Mouse (Mus musculus): Measurements from ENCODE around the gene Plekha1.
A peak's percentile ranks its signal among the peaks of the same experiment; 100 is the strongest.

The Plekha1 gene

GRCm38 (mm10) chr7:130922981-130923731 is 57.6 kb downstream of the Plekha1 start:
- DNase-seq = no peak

- DNase-seq = no peak
Measured at GRCm38 (mm10) chr7:130930401-130930800, 64.8 kb downstream of the Plekha1 start.

- no peak for DNase-seq
Measured at GRCm38 (mm10) chr7:130932921-130933320, 67.4 kb downstream of the Plekha1 start.

DNA sequence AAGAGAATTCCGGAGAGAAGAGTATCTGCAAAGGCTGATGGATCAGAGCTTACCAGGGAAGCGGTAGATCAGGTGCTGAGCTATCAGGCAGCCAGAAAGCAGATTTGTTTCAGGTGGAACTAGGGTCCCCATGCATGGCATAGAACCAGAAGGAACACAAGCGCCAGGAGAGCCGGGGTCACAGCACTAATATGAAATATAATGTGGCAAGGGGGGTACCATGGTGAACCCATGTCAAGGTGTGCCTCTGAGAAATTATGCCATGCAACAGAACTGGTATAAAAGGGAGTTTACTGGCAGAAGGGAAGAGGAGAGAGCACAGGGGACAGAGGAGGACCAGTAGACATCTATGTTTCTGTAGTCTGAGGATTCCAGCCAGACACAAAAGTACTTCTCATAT is 69.1 kb downstream of the Plekha1 start:
- no peak for DNase-seq

DNA sequence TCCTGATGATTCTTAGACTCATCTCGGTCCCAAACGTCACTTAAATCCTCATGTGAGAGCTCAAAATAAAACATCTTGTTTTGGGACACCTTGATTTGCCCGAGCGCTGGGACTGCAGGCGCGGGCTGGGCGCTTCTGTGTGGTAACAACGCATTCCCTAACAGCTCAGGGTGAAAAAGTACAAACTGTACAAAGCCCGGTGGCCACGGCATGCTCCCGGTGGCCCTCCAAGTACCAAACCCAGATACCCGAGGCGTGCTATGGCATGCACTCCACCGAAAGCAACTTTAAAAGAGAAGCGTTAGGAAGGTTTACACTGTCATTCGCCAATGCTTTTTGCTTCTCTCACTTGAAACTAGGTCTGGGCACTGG is 69.9 kb downstream of the Plekha1 start:
- no peak for DNase-seq

DNA sequence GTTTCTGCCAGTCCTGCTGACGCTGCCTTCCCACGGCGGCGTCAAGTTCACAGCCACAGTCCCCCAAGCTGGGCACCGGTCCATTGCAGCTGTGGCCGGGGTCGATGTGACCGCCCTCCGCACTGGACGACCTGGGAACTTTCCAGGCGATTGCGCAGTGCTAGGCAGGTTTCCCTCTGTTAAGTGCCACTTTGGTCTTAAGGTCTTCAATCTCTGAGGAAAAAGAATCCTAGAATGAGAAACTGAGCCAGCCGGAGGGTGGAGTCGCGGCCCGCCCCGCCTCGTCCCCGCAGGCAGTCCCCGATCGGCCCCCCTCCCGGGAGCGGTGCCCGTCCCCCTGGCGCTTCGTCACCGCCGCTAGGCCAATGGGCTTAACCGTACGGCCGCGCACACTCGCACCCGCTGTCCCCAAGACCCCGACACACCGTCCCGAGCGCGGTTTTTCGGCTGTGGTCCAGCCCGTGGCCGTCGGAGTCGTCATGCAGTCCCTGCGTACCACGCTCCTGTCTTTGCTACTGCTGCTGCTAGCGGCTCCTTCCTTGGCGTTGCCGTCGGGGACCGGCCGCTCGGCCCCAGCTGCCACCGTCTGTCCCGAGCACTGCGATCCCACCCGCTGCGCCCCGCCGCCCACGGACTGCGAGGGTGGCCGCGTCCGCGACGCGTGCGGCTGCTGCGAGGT is 70.4 kb downstream of the Plekha1 start, which contains the start of gene Htra1:
Gene Htra1, plus strand, starts transcription at position 319 of the 679 bp plus-strand sequence.
- peak; percentile 69 for DNase-seq

DNA sequence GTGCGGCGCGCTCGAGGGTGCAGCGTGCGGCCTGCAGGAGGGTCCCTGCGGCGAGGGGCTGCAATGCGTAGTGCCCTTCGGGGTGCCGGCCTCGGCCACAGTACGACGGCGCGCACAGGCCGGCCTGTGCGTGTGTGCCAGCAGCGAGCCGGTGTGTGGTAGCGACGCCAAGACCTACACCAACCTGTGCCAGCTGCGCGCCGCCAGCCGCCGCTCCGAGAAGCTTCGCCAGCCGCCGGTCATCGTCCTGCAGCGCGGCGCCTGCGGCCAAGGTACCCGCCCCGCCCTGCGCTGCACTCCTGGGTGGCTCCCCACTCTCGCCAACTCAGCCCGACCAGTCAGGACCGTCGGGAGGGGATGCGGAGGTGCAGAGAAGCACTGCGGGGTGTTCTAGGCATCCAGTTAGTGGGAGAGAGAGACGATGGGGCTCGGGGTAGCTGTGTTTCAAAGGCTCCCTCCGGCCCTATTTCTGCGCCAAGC is 71.0 kb downstream of the Plekha1 start:
- no peak for DNase-seq

- DNase-seq = no peak
Measured at GRCm38 (mm10) chr7:130937266-130937841, 71.8 kb downstream of the Plekha1 start.

GRCm38 (mm10) chr7:130938005-130938404 is 72.4 kb downstream of the Plekha1 start:
- DNase-seq = no peak

GRCm38 (mm10) chr7:130938896-130939295 is 73.3 kb downstream of the Plekha1 start:
- DNase-seq = no peak

- DNase-seq = no peak
Measured at GRCm38 (mm10) chr7:130940733-130941132, 75.2 kb downstream of the Plekha1 start.

- DNase-seq = no peak
Measured at GRCm38 (mm10) chr7:130943280-130943895, 77.8 kb downstream of the Plekha1 start.

DNA sequence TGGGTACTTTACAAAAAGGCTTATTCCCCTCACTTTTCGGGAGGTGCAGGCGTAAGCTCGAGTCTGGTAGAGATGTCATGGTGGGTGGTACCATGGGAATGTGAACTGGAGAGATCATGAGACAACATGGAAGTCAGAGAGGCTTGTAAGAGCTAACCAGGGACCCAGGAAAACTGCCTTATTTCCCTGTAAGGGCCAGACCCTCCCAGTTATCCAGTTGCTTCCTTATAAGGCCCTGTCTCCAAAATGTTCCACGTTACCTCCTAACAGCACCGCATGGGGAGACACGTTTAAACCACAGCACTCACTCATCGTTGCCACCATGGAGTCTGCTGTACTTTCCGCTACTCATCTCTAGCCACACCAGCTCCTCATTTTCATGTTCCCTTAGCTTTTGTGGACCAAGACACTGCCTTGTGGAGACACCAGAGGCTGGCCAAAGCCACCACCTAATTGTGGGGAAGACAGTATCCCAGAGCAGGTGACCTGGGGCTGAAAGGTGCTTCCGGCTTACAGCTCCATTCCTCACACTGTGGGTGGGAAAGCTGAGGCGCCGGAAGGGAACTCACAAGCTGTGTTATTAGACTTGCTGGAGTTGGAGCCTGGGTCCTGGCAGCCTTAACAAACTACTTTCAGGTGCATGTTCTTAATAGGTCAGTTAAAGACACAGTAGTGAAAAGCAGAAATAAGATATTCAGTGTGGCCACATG is 79.4 kb downstream of the Plekha1 start:
- DNase-seq = no peak

- no peak for DNase-seq
Measured at GRCm38 (mm10) chr7:130945730-130946129, 80.2 kb downstream of the Plekha1 start.

GRCm38 (mm10) chr7:130946303-130946702 is 80.7 kb downstream of the Plekha1 start:
- no peak for DNase-seq

- no peak for DNase-seq
Measured at GRCm38 (mm10) chr7:130948563-130949208, 83.1 kb downstream of the Plekha1 start.

DNA sequence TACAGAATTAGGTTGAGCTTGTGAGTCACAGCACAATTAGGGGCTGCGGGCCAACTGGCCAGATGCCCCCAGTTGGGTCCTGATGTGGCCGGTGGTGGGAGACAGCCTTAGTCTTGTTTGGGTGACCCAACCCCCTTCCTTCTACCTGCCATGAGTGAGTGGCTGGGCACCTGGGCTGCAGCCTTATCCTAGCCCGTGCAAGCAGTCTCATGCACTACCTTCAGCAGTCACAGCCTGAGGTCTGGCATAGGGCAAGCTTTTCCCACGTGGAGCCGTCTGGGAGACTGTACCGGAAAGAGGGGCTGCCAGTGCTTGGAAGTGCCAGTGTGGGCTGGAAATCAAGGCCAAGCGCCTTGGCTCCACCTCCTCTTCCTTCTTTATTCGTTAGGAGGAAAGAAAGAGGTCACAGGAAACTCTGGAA is 83.8 kb downstream of the Plekha1 start:
- peak; percentile 31 for DNase-seq

DNA sequence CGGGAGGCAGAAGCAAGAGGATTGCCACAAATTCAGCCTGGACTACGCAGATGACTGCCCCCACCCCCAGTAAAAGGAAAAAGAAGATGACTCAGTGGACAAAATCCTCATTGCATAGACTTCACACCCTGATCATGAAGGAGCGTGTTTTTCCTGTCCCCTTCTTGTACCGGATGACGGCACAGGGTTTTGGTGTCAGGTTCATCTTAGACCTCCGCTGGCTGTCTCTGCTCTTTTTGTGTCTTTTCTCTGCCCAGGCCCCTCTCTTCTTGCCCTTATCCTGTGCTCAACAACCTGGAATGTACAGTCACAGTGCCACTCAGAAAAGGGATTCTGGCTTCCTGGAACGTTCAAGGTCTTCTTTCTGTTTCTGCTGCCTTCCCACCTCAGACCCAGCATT is 84.9 kb downstream of the Plekha1 start:
- DNase-seq = no peak

DNA sequence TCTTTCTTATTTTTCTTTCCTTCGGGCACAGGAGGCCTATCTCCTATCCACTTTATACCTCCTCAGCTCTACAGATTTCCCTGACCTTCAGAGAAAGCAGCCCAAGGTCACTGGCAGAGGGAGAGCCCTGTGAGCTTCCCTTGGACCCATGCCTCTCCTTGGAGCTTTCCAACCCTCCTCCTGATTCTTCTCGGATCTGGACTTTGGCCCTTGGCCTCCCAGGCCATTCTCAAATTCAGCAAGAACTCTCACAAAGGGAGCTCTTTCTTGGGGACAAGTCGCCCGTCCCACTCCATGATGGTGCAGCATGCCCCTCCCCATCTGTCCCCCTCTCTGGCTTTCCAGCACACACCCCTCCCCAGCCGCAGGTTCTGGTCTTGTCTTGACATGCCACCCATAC is 85.4 kb downstream of the Plekha1 start:
- no peak for DNase-seq

DNA sequence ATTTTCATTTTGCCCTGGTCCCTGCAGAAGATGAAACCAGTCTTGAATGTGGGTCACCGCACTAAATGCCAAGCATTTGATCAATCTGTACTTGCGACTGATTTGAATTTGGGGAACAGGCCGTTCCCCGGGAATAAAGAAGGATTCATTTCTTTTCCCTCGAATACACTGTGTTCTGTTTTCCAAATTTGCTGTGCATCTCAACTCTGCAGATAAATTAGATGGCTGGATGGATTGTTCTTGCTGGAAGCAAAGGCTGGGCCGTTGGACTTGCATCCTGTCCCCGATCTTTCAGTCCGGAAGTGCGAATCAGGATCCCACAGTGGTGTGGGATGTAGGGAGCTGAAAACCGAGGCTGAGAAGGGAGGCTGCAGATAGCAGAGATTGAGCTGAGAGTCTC is 87.8 kb downstream of the Plekha1 start:
- DNase-seq = no peak

GRCm38 (mm10) chr7:130954177-130954601 is 88.6 kb downstream of the Plekha1 start:
- DNase-seq = no peak

GRCm38 (mm10) chr7:130958551-130958950 is 93.0 kb downstream of the Plekha1 start:
- DNase-seq = peak; percentile 46
